Mouse (Mus musculus): ENCODE results near the gene Hspb6.

- no peak for TF ChIP-seq POLR2A (IDR thresholded peaks at IDR 0.05; ENCODE audit: insufficient read depth, low read depth, low read length)
- TF ChIP-seq EP300 (IDR thresholded peaks at IDR 0.05; ENCODE audit: insufficient read depth, low read depth, low read length) = no peak
- TF ChIP-seq CTCF (IDR thresholded peaks at IDR 0.05) = no peak
These were observed 44.8 kb downstream of the Hspb6 start for GRCm38 (mm10) chr7:30596811-30597210.
